Mouse (Mus musculus): ENCODE results near the gene Phactr4.
A peak's percentile ranks its signal among the peaks of the same experiment; 100 is the strongest.

Gene Phactr4

DNA sequence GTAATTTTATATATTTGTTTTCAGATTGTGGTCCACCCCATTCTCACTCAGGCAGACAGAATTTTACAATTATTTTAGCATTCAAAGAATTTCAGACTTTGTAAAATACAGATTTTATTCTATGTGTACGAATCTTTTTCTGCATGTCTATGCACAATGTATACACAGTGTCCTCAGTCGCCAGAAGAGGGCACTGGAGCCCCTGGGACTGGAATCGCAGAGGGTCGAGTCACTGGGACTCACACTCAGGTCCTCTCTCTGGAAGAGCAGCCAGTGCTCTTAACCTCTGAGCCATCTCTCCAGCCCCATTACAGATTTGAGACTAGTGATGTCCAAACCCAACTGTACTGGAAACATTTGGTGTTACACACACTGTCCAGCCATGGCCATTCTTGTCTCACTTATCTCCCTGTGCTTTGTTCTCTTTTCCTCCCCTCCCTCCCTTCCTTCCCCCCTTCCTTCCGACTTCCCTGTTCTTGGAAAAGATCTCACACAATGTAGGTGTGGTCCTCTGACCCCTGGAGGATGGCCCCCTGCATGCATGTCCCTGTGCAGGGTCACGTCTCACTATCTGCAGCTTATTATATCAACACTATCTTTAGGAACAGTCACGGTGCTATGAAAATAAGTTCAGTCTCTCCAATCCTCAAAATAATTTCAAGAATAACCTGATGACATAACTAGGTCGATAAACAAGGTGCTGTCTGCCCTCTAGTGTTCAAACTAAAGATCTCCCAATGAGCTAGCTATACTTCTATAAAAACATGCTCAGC lies 10.8 kb downstream of the Phactr4 start:
- DNase-seq: peak in 1 of 2 experiments; percentile 12

DNA sequence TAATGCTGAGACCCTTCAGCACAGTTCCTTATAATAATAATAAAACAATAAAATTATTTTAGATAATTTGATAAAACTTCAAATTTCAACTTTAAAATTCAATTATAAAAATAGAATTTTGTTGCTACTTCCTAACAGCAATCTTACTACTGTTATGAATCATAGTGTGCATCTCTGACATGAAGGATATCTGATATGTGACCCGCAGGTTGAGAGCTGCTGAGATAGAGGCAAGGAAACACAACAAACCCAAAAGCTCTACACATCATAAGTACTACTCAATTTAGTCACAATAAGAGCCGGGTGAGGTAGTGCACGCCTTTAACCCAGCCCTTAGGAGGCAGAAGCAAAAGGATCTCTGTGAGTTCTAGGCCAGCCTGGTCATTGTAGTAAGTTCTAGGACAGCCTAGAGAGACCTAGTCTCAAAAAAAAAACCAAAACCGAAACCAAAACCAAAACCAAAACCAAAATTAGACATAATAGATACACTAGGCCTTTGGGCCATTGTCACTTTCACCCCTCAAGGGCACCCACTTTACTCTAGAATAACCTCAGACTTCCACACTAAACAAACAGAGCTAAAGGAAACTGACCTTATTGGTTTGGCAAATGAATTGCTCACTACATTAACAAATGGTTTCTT lies 12.6 kb downstream of the Phactr4 start:
- no peak for DNase-seq

DNA sequence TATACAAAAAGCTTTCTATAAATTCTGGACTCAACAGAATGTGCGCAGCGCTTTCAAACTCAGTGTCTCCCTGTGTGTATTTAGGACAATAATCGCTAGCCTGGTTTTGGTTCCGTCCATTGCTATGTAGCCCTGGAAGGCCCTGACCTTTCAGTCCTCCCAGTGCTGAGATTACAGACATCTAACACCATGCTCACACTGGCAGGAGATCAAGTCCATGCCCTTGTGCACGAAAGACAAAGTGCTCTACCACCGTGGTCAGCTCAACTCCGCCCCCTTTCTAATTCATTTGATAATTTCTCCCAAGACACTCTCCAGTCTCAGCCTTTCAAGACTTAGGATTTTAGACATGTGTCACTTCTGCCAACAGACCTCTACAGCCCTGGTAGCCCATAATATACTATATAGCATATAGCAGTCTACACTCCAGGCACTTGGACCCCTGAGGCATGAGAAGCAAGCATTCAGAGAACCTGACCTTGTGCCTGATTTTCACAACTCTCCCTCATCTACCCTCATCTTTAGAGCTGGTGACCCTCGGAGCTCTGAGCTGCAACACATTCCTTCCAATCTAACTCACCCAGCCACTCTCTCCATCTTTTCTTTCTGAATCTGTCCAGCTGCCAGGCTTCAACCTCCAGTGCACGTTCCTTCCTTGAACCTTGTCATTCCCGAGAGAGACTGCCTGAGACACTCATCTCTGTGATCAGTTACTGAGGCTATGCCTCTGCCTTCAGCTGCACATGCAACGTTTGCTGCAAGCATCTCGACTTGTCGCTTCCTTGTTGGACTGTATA lies 15.7 kb downstream of the Phactr4 start:
- DNase-seq: no peak

- no peak for DNase-seq
Observed at GRCm38 (mm10) chr4:132404588-132404987, 17.7 kb downstream of the Phactr4 start.

DNA sequence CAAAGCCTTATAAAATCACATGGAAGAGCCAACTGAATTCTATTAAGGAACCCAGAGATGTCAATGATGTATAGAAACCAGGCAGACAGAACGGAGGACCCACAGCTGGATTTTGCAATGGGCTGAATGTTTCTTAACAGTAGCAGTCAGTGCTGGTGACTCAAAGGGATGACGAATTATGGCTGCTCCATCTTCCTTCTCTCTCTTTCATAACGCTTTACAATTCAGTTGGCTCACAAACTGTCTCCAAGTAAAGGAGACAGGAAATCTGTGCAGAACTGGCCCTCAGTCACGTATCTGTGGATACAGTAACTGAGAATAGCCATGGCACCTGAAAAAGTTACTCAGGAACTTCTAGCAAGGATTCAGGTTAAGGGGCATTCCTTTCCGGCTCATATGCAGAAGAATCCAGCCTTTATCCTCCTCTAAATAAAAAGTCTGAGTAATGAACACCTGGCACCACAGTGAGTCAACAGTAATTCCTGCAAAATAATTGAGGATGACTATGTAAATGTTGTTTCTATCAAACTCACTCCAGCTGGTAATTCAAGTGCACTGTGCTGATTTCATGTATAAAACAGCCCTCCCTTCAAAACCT lies 19.1 kb downstream of the Phactr4 start:
- DNase-seq: no peak

GRCm38 (mm10) chr4:132401016-132401415 lies 21.3 kb downstream of the Phactr4 start:
- DNase-seq: no peak

DNA sequence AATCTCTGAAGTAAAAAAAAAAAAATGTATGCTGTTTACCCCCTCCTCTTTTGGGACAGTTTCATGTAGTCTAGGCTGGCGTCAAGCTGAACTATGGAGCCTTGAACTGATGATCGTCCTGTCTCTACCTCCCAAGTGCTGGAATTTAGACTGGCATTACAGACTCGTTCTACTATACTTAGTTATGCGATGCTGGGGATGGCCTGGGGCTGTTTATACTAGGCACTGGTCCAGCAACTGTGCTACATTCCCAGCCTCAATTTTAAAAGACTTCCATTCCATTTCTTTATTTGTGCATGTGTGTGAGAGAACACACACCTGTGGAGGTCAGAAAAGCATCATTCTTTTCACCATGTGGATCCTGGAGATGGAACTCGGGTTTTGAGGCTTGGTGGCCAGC lies 23.4 kb downstream of the Phactr4 start:
- no peak for DNase-seq

DNA sequence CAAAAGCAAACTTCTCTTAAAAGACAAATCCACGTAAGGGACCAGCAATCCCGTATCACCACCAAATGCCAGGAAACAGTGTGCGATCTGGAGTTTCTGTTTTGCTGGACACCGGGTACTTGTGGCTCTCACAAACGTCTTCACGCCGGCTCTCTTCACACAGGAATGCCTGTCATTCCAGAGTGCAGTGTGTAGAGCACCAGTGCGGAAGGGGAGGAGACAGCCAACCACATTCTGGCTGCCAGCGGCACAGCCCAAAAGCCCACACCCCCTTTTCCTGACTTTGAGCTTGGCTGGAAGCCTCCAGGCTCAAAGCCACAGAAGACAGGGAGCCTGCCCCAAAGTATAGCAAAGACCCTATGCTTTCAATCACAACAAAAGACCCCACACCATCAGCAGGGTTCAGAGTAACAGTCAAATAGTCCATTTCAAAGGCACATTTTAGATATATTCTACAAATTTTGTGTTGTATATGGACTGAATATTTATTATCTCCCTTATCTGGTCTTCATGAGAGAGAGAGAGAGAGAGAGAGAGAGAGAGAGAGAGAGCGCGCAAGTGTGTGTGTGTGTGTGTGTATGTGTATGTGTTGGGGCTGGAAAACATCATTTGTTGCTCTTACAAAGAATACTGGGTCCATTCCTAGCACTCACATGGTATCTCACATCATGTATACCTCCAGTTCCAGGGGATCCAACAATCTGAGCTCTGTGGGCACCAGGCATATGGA lies 24.1 kb downstream of the Phactr4 start:
- DNase-seq: no peak

DNA sequence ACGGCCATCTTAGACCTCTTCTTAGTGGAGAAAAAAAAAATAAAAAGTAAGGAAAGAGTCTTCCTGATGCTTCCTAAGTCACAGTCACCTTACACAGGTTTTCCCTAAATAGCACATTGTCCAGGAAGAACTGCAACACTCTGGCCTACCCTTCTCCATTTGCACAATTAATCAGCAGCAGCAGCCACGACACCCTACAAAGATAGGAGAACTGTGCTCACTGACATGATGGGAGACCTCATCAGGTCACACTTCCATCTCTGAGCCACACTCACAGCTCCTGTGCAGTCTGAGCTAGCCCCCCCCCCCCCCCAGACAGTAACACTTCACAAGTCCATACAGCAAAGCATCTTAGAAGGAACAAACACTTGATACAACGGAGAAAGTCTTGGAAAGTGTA lies 25.2 kb downstream of the Phactr4 start:
- no peak for DNase-seq

DNA sequence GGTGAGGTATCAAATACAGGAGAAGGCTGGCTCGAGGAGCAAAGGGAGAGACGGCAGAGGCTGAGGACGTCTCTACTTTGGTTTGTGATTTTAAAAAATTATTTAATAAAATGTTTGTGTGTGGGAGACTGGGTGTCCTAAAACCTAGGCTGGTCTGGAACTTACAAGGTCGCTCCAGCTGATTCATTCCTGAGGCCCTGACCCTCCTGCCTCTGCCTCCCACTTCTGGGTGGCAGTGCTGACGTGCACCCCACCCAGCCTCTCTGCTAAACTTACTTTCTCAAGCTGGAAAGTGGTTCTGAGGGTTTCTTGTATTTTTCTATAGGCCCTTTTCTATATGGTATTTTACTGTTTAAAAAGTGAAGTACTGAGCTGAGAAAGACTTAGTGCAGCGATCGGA lies 26.0 kb downstream of the Phactr4 start:
- DNase-seq: no peak

- no peak for DNase-seq
Observed at GRCm38 (mm10) chr4:132391063-132391740, 31.1 kb downstream of the Phactr4 start.

DNA sequence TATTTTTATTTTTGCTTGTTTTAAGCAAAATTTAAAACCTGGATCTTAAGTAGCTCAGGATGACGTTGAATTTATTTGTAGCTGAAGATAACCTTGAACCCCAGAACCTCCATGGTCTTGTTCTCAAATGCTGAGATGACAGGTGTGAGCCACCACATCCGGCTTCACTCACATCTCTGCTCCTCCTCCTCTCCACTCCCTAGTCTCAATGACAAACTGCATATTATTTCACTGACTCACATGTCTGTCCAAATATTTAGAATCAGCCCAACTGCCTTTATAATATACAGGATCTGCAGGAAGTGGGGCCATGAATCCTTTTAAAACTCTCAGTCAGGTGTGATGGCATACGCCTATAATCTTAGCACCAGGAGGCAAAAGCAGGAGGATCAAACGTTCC lies 33.0 kb downstream of the Phactr4 start:
- DNase-seq: no peak

DNA sequence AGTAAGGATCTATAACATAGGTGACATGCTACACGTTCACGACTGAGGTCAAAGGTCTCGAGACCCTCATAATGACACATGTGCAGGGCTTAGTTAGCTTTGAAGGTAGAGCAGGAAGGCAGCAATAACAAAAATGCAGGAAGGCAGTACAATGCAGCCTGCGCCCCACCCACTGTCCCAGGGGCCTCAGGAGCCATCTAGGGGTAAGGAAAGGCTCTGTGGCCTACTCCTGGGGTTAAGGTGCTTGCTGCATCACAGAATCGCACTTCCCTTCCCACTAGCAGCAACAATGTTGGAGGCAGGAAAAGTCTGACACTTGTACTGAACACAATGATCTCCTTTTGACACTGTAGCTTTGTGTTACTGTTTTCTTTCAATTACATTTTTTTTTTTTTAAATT lies 34.7 kb downstream of the Phactr4 start:
- DNase-seq: no peak

DNA sequence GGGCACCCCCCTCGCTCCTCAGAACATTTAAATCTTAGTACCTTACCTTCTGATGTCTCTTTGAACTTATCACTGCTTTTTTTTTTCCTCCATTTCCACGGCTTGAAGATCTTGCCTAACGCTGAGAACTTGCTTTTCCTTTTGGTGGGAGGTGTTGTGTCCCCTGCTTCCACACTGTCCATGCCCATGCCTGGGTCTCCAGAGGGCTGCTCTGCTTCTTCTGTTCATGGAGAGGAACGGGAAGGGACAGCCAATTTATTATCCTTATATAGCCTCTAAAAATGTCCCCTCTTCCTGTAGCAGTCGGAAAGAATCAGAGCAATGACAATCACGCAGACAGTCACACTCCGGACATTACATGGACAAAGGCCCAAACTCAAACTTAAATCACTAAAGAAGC lies 35.4 kb downstream of the Phactr4 start:
- DNase-seq: no peak

DNA sequence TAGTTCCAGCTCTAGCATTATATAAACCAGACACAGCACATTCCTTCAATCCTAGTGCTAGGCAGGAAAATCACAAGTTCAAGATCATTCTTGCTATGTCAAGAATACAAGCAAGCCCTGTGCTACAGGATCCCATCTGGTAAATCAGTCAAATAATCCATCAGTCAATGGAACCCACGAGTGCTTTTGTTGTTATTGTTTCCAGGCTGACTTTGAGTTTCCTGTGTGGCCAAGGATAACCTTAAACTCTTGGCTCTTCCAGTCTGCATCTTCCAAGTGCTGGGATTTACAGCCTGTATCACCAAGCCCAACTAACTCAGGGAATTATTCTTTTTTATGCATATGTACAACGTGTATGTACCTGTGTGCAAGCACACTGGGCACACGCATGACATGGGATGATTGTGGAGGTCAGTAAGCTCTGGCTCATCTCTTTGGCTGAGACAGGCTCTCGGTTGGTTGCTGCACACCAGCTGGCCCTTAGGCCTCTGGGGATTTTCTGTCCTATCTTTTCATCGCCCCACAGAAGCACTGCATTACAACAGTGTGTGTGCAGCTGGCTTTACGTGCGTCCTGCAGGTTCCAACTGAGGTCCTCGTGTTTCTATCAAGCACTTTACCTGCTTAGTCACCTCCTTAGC lies 36.4 kb downstream of the Phactr4 start:
- DNase-seq: no peak

- DNase-seq: no peak
Observed at GRCm38 (mm10) chr4:132383455-132383854, 38.8 kb downstream of the Phactr4 start.

DNA sequence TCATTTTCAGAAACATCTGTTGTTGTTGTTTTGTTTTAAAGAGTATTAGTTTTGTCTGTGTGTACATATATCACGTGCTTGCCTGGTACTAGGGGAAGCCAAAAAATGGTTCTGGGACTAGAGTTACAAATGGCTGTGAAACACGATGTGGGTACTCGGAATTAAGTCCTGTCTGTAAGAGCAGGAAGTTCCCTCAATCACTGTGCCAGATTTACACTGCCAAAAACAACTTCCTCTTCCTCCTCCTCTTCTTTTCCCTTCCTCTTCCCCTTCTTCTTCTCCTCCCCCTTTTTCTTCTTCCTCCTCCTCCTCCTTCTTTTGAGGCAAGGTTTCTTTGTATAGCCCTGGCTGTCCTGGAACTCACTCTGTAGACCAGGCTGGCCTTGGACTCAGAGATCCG lies 40.0 kb downstream of the Phactr4 start:
- DNase-seq: no peak

DNA sequence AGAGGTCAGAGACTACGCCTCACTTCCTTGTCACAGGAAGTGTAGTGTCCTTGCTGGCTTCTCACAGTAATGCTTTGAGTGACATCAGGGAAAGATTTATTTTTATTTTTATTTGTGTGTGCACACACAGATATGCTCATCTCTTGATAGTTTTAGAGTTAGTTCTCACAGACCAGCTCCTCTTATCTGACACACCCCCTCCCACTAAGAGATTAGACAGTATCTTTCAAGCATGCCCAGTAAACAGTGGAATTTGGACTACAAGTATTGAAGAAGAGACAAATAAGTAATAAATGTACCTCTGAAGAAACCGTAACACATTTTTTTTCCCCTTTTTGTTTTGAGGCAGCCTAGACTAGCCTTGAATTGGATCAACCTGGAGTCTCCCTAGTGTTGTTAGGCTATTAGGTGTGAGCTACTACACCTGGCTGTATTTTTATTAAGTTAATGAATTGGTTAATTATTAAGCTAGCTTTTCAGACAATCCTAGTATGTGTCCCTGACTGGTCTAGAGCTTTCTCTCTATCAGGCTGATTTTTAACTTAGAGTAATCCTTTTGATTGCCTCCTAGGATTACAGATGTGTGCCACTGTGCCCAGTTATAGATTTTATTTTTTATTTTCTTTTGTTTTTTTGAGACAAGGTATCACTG lies 41.2 kb downstream of the Phactr4 start:
- no peak for DNase-seq

DNA sequence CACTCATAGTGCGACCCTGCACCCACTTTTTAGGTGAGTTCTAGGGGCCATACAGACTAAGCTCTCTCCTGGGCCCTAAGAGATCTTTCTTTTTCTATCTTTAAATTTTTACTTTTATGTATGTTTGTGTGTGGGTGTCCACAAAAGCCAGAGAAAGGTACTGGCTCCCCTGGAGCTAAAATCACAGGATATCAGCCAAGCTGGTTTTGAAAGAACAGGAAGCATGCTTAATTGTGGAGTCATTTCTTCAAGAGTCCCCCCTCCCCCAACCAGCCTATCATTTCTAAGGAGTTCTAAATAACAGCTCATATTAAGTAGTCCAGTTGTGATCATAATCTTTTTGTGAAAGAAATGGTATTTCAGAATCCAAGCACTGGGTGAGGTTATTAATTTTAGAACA lies 48.5 kb downstream of the Phactr4 start:
- DNase-seq: no peak

DNA sequence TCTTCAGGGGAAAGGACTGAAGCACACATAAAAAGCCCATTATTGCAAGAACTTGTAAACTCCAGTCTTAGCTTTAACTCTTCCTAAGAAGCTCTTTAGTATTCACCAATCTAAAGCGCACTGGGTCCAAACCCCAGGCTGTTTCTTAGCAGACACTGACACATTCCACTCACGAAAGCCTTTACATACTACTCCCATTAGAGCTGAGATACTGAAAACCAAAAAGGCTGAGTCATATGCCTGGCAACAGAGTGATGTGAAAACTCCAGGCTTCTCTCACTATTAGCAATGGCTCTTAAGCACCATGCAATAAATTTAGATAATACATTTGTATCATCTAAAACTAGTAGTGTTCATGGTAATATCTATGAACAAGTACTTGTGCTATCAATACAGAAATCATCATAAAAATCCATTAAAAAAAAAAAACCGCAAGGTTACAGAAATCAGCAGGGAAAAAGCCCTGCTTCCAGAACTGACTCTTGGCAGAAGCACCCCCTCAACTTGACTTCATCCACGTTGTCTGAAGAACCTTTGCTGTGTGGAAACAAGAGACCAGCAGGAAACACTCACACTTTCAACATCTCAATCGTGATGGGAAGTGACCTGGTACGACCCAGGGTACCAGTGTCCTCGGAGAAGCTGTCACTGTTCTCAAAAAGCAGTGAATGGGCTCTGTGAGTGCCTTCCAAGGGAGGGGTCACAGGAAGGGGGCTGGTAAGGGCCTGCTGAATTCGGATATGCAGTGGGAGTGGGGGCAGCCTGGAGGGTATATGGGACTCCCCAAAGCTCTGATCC lies 52.1 kb downstream of the Phactr4 start:
- DNase-seq: no peak
